Mouse (Mus musculus) kidney, postnatal 25 days (tissue): ENCODE measurements around the gene Prdx6.

Experiments used
- DNase-seq, 2 experiments: peaks; one replicate each; pipeline ENCODE4 v3.0.0; 2021; ENCODE audit warnings: mixed read lengths in 2 of 2

The Prdx6 gene

DNA sequence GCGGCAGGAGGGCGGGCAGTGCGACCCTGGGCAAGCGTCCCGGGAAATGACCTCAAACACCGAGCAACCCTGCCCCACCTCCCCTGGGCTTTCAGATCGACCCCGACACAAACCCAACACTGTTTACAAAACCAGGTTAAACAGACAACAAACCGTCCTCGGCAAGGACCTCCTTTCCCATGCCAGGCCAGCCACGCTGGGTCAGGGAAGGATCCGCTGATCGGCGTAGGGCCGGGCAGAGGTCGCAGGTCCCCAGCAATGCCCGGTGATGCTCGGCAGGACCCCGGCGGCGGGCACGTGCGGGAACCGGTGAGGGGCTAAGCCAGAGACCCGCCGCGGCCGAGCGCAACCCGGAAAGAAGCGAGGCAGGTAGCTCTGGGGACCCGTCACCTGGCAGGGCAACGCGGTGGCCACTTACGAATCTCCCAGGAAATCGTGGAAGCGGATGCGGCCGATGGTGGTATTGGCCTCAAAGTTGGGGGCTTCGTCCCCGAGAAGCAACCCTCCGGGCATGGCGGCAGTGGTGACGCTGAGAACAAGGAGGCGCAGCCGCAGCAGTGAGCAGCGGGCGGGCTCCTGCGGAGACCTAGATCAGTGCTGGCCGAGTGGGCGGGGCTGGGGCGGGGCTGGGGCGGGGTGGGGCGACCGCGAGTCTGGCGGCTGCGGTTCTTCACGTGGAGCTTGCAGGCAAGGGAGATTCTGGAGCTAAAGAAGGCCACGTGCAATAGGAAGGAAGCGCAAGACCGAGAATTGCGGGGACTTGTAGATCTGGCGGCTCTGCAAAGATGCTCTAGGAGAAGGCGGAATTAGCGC is at the start of gene Prdx6:
TSS of gene Prdx6 (minus strand) at position 616 of the 813 bp plus-strand sequence.
- peak; percentile 84 to 93 for DNase-seq

DNA sequence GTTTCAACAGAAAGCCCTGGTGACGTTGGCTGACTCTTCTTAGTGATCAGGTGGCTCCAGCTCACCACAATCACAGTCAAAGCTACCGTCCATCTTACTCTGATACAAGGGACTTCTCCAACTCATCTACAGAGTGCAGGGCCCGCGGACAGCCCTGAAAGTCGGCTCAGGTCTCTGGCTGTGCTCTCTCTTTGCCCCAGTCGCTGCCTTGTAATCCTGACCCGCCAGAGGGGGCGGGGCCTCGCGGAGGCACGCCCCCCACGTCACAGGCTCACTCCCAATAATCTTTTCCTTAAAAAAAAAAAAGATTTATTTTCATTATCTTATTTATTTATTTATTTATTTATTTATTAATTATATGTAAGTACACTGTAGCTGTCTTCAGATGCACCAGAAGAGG is 37.2 kb upstream of the Prdx6 start:
- no peak for DNase-seq

DNA sequence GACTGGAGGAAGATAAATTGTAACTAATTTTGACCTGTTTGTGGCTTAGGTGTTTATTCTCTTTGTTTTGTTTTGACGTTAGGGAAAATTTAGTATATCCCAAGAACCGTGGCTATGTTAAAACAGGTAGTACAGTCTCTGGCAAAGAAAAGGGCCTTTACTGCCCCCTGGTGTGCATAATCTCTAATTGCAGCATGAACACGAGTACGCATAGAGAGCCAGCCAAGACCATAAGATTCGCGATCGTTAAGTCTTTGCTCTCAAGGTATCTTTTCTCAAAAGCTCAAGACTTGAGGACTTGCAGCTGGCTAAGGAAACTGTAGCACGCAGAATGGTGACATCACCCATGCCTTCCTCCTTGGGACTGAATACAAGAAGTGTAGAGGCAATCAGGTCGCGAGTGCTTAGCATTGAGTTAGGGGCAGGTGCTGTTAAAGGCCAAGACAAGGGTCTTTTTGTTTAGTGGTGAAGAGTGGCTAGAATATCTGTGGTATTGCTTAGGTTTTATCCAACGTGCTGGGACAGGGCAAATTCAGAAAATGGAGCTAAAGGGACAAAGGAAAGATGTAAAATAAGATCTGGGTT is 35.8 kb upstream of the Prdx6 start:
- DNase-seq, result peak; percentile 60 to 76

GRCm38 (mm10) chr1:161281054-161281688 is 30.2 kb upstream of the Prdx6 start:
- DNase-seq, result no peak

- no peak for DNase-seq
Measured at GRCm38 (mm10) chr1:161279244-161279908, 28.4 kb upstream of the Prdx6 start.

DNA sequence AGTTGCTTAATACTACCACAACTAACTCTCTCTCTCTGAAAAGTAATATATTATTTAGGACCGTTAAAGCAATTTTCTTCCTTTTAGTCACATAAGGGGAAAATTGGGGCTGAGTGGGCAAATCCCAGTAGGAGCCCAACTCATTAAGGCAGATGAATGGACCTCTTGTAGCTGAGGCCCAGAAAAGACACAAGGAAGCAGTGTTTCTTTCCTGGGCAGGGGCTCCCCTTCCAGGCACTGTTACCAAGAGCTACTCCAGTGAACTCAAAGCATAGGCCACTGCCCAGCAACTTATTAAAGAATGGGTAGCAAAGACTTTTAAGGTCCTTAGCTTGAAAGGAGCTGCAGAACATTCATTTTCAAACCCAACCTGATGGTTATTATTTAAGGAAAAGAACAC is 22.5 kb upstream of the Prdx6 start:
- DNase-seq, result no peak

- no peak for DNase-seq
Measured at GRCm38 (mm10) chr1:161271461-161271810, 20.4 kb upstream of the Prdx6 start.

GRCm38 (mm10) chr1:161270776-161271460 is 19.9 kb upstream of the Prdx6 start:
- DNase-seq, result no peak

DNA sequence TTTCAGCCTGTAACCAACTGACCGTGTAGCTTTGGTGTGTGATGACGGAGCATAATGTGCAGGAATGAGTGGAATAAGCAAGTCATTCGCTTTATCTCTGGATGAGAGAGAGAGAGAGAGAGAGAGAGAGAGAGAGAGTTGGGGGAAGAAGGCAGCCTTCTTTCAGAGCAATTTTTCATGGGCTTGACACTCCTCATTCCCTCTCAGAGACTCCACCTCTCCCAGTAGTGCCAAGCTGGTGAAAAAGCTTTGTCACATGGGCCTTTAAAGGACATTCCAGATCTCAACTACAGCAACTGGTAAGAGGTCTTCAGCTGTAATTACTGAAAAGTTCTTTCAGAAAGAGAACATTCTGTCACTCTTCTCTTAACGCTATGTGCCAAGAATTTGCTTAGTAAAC is 18.3 kb upstream of the Prdx6 start:
- no peak for DNase-seq

DNA sequence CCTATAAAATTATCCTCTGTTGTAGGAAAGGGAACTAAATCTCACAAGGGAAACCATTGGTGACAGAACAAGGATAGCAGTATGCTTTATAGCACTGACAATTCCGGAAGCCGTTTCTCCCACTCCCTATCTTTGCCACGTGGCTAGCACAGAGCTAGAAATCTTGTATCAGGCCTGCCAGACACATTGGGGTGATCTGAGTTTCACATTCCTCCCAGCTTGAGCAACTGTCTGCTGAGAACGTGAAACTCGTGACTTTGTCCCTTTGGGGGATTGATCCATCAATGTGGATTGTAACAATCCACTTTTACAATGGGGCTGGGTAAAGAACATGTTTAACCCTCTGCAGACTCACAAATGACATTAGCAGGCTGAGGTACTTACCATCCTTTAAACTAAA is 17.9 kb upstream of the Prdx6 start:
- DNase-seq, result peak in 1 of 2 experiments; percentile 40

GRCm38 (mm10) chr1:161268116-161268515 is 17.1 kb upstream of the Prdx6 start:
- DNase-seq, result no peak

- DNase-seq, result no peak
Measured at GRCm38 (mm10) chr1:161264961-161265360, 13.9 kb upstream of the Prdx6 start.

GRCm38 (mm10) chr1:161263584-161263983 is 12.6 kb upstream of the Prdx6 start:
- DNase-seq, result no peak

GRCm38 (mm10) chr1:161262542-161262941 is 11.5 kb upstream of the Prdx6 start:
- DNase-seq, result no peak

GRCm38 (mm10) chr1:161260761-161261160 is 9.7 kb upstream of the Prdx6 start:
- no peak for DNase-seq

DNA sequence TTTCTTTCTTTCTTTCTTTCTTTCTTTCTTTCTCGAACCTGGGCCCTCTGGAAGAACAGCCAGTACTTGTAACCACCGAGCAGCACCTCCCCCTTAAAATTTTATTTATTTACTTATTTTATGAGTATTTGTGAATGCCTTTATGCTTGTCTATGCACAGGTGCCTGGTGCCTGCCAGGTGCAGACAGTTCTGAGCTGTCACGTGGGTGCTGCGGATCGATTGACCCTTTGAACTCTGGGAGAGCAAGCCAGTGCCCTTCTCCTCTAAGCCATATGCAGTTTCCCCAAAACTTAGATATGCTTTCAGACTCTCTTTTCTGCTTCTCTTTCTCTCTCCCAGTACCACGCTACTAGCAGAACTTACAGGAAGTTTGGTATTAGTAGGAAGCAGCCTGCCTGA is 8.1 kb upstream of the Prdx6 start:
- DNase-seq, result no peak

GRCm38 (mm10) chr1:161258331-161258730 is 7.3 kb upstream of the Prdx6 start:
- no peak for DNase-seq

- no peak for DNase-seq
Measured at GRCm38 (mm10) chr1:161256918-161257317, 5.9 kb upstream of the Prdx6 start.

DNA sequence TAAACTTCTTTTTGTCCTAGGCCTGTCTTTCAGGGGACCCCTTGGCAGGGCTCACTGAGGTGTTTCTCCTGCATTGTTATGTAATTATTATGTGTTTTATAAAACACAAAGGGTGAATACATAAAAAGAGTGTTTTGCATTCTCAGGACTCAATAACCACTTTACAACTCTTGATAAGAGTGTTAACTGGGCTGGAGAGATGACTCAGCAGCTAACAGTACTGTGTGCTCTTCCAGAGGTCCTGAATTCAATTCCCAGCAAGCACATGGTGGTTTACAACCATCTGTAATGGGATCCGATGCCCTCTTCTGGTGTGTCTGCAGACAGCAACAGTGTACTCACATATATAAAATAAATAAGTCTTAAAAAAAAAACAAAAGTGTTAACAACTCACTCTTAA is 3.3 kb upstream of the Prdx6 start:
- no peak for DNase-seq

DNA sequence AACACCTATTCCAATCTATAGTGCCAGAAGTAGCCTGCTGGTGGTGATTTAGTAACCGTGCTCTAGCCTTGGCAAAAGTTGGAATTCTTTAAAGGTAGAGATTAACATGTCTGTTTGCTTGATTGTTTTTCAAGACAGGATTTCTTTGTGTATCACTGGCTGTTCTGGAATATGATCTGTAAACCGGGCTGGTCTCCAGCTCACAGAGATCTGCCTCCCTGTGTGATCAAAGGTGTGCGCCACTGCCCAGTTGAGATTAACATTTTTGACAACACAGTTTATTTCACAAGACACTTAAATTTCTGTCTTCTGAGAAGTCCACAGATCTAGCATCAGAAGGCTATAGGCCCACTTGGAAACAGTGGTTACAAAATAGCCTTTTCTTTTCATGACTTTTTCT is 1.9 kb upstream of the Prdx6 start:
- DNase-seq, result no peak

DNA sequence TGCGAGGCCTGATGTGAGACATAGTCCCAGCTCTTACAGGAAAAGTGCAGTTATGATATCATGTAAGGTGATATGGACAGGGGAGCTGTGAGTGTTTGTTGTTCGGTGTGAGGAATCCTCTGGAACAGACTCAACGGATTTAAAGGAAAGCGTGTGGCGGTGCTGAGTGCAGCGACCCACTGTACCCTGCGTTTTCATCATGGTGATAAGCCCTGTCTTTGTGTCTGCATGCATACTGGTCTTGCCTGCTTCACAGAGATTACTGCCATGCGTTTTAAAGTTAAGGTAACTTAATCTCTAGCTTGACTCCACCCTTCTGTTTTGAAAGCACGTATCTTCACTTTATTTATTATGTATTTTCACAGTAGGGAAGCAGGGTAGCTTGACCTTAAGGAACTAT is 1.3 kb upstream of the Prdx6 start:
- no peak for DNase-seq

DNA sequence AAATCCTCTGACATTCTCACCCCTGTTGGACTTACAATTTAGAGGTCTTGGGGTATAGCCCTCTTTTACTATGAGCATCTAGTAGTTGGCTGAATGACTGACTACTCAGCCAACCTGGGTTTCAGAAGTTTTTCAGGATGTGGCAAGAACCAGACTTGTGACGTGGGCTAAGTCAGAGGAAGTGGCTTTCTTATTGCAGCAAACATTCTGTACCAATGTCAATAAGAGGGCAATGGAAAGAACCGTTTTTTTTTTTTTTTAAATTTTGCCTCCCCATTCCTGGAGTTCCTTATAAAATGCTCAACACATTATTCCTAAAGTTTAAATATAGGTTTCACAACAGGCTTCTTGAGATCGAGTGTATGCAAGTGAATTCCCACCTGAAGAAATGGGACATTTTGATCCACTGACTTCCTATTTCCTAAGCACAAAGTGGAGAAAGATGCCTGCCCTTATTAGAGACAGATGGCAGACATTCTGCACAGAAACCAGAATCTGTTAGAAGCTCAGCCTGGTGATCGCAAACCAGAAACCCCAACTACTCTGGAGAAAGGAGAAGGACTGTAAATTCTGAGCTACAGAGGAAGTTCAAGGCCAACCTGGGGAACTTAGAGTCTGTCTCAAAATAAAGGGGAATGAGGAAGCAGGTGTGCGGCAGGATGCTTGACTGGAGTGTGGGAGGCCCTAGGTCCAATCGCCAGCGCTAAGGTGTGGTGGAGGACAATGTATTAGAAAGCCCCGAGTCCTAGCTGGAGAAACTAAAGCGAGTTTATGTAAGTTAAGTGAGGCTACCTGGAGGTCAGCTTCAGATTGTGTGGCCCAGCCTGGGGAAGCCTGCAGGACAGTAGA is 622 bp upstream of the Prdx6 start:
- DNase-seq, result no peak
